ENCODE assay signal across 21 mouse cellular contexts in the genomic region with DNA sequence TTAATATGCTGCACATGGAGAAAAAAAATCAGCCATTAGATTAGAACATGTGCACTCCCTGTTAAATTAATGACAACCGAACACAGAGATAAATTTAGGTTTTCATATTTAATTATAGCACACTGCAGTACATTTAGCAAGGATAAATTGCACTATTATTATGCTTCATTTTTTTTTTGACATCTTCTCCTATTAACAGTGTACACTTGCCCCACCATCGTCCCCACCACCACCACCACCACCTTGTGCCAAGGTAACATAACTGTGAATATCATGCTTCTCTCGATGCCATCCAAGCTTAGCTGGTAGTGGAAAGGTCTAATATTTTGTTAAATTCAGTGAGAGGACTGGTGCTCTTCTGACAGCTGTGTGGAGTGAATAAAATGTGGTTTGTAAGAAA.
DNase-seq lines count a peak whose midpoint lies in the region; ATAC-seq and TF ChIP-seq lines count a peak whose summit lies in the region.
"Had no signal": no experiment of that assay in that cellular context is flagged by ENCODE, and none has a peak within 500 bp of the region (broad histone marks: within the 10 kb centered on the region; RNA-seq: fewer than 3 reads in every experiment).

No protein-coding gene starts in this region.

- H3K4me1 ChIP-seq in midbrain, embryonic 12.5 days, result peaks cover 10% of the 10 kb centered on the region
- no peaks in the 10 kb centered on the region for H3K4me1 ChIP-seq in midbrain, postnatal 0 days (ENCODE audit: insufficient read depth, low read length)
- H3K4me1 ChIP-seq in forebrain, embryonic 12.5 days, result peaks cover 19% of the 10 kb centered on the region
- peaks cover 12% of the 10 kb centered on the region for H3K4me1 ChIP-seq in forebrain, embryonic 16.5 days (replicated peaks; ENCODE audit: control insufficient read depth, insufficient read depth, low read length)
- peaks cover 5% of the 10 kb centered on the region for H3K4me1 ChIP-seq in midbrain, embryonic 15.5 days
- H3K4me1 ChIP-seq: embryonic facial prominence, embryonic 13.5 days; heart, embryonic 10.5 days; intestine, embryonic 15.5 days; limb, embryonic 13.5 days; liver, embryonic 12.5 days; stomach, embryonic 15.5 days had no signal

- H3K4me3 ChIP-seq in midbrain, embryonic 12.5 days, result no peak overlapping the region
- H3K4me3 ChIP-seq in midbrain, postnatal 0 days (ENCODE audit: low read depth, low read length), result no peak overlapping the region
- no peak overlapping the region for H3K4me3 ChIP-seq in forebrain, embryonic 12.5 days (replicated peaks)
- no peak overlapping the region for H3K4me3 ChIP-seq in forebrain, embryonic 16.5 days (replicated peaks; ENCODE audit: low read length)
- H3K4me3 ChIP-seq in midbrain, embryonic 15.5 days, result no peak overlapping the region
- H3K4me3 ChIP-seq: embryonic facial prominence, embryonic 13.5 days; erythroblast, embryonic 14.5 days; heart, embryonic 10.5 days; intestine, embryonic 15.5 days; limb, embryonic 13.5 days; liver, embryonic 12.5 days; stomach, embryonic 15.5 days had no signal

- H3K9ac ChIP-seq in midbrain, embryonic 12.5 days (replicated peaks), result no peak overlapping the region
- H3K9ac ChIP-seq in midbrain, postnatal 0 days (replicated peaks; ENCODE audit: low read length, poor library complexity, severe bottlenecking), result no peak overlapping the region
- H3K9ac ChIP-seq in forebrain, embryonic 12.5 days, result no peak overlapping the region
- H3K9ac ChIP-seq in forebrain, embryonic 16.5 days (replicated peaks; ENCODE audit: low read depth, low read length), result no peak overlapping the region
- no peak overlapping the region for H3K9ac ChIP-seq in midbrain, embryonic 15.5 days
- H3K9ac ChIP-seq: embryonic facial prominence, embryonic 13.5 days; intestine, embryonic 15.5 days; limb, embryonic 13.5 days; liver, embryonic 12.5 days; stomach, embryonic 15.5 days had no signal

- 68% methylated on average over 3 of the region's 3 CpGs for WGBS in midbrain, embryonic 12.5 days
- WGBS in midbrain, postnatal 0 days, result 40% methylated on average over 3 of the region's 3 CpGs
- 29% methylated on average over 3 of the region's 3 CpGs for WGBS in forebrain, embryonic 12.5 days
- 10% methylated on average over 3 of the region's 3 CpGs for WGBS in forebrain, embryonic 16.5 days
- 36% methylated on average over 3 of the region's 3 CpGs for WGBS in midbrain, embryonic 15.5 days

- DNase-seq in midbrain, postnatal 0 days (ENCODE audit: low spot score), result no peak
- no peak for DNase-seq in testis, postnatal 14 days (ENCODE audit: low spot score)
- no peak for DNase-seq in testis, postnatal 10 days (ENCODE audit: low spot score)
- DNase-seq: adrenal gland, postnatal 14 days; cerebellum, postnatal 25 days; heart, postnatal 4 days; kidney, adult 8-10 months; kidney, postnatal 10 days; lung, adult 18-20 months; thymus, adult 2 months had no signal

- H3K27ac ChIP-seq in midbrain, embryonic 12.5 days (replicated peaks), result peak overlapping the region; percentile 39
- H3K27ac ChIP-seq in midbrain, postnatal 0 days (ENCODE audit: low read depth, low read length), result no peak overlapping the region; the same call in 1 of the 2 replicates
- peak overlapping the region; percentile 77 for H3K27ac ChIP-seq in forebrain, embryonic 12.5 days
- H3K27ac ChIP-seq in forebrain, embryonic 16.5 days (ENCODE audit: low read length), result peak overlapping the region; percentile 73
- 0 out of 2 replicates have a peak overlapping the region, but pooled peaks have one; percentile 42 for H3K27ac ChIP-seq in midbrain, embryonic 15.5 days
- H3K27ac ChIP-seq: embryonic facial prominence, embryonic 13.5 days; heart, embryonic 10.5 days; intestine, embryonic 15.5 days; limb, embryonic 13.5 days; liver, embryonic 12.5 days; stomach, embryonic 15.5 days had no signal

- no peaks in the 10 kb centered on the region for H3K36me3 ChIP-seq in midbrain, embryonic 12.5 days
- H3K36me3 ChIP-seq in midbrain, postnatal 0 days (ENCODE audit: insufficient read depth, low read length), result no peaks in the 10 kb centered on the region
- no peaks in the 10 kb centered on the region for H3K36me3 ChIP-seq in forebrain, embryonic 12.5 days (replicated peaks)
- H3K36me3 ChIP-seq in forebrain, embryonic 16.5 days (ENCODE audit: control insufficient read depth, insufficient read depth), result no peaks in the 10 kb centered on the region
- H3K36me3 ChIP-seq in midbrain, embryonic 15.5 days (replicated peaks), result no peaks in the 10 kb centered on the region
- H3K36me3 ChIP-seq: embryonic facial prominence, embryonic 13.5 days; heart, embryonic 10.5 days; intestine, embryonic 15.5 days; limb, embryonic 13.5 days; liver, embryonic 12.5 days; stomach, embryonic 15.5 days had no signal

- H3K9me3 ChIP-seq in midbrain, embryonic 12.5 days, result no peaks in the 10 kb centered on the region
- no peaks in the 10 kb centered on the region for H3K9me3 ChIP-seq in midbrain, postnatal 0 days (ENCODE audit: low read length)
- H3K9me3 ChIP-seq in forebrain, embryonic 12.5 days, result no peaks in the 10 kb centered on the region
- H3K9me3 ChIP-seq in forebrain, embryonic 16.5 days (ENCODE audit: control insufficient read depth, low read length), result no peaks in the 10 kb centered on the region
- no peaks in the 10 kb centered on the region for H3K9me3 ChIP-seq in midbrain, embryonic 15.5 days
- H3K9me3 ChIP-seq: embryonic facial prominence, embryonic 13.5 days; heart, embryonic 10.5 days; intestine, embryonic 15.5 days; limb, embryonic 13.5 days; liver, embryonic 12.5 days; stomach, embryonic 15.5 days had no signal

- no peaks in the 10 kb centered on the region; the same call in 1 of the 2 replicates for H3K27me3 ChIP-seq in midbrain, embryonic 12.5 days
- H3K27me3 ChIP-seq in midbrain, postnatal 0 days (ENCODE audit: insufficient read depth, low read length), result no peaks in the 10 kb centered on the region
- no peaks in the 10 kb centered on the region for H3K27me3 ChIP-seq in forebrain, embryonic 12.5 days
- H3K27me3 ChIP-seq in forebrain, embryonic 16.5 days (replicated peaks; ENCODE audit: control insufficient read depth, insufficient read depth, low read length), result no peaks in the 10 kb centered on the region
- H3K27me3 ChIP-seq in midbrain, embryonic 15.5 days (replicated peaks), result no peaks in the 10 kb centered on the region
- H3K27me3 ChIP-seq: embryonic facial prominence, embryonic 13.5 days; intestine, embryonic 15.5 days; limb, embryonic 13.5 days; liver, embryonic 12.5 days; stomach, embryonic 15.5 days had no signal

- H3K4me2 ChIP-seq in midbrain, embryonic 12.5 days (replicated peaks), result no peak overlapping the region
- H3K4me2 ChIP-seq in midbrain, postnatal 0 days (ENCODE audit: low read depth, low read length, poor library complexity, severe bottlenecking), result no peak overlapping the region
- H3K4me2 ChIP-seq in forebrain, embryonic 12.5 days, result no peak overlapping the region
- no peak overlapping the region for H3K4me2 ChIP-seq in forebrain, embryonic 16.5 days (ENCODE audit: low read length)
- H3K4me2 ChIP-seq in midbrain, embryonic 15.5 days, result no peak overlapping the region
- H3K4me2 ChIP-seq: embryonic facial prominence, embryonic 13.5 days; intestine, embryonic 15.5 days; limb, embryonic 13.5 days; liver, embryonic 12.5 days; stomach, embryonic 15.5 days had no signal

- no peak for TF ChIP-seq CTCF in midbrain, postnatal 0 days (IDR thresholded peaks at IDR 0.05)

- ATAC-seq in midbrain, embryonic 12.5 days (ENCODE audit: low FRiP score, low read depth), result peak; percentile 45
- ATAC-seq in midbrain, postnatal 0 days (ENCODE audit: low FRiP score), result no peak
- ATAC-seq in forebrain, embryonic 12.5 days (ENCODE audit: low FRiP score), result peak; percentile 42; the same call in 1 of the 2 replicates
- ATAC-seq in forebrain, embryonic 16.5 days, result peak; percentile 51
- ATAC-seq in midbrain, embryonic 15.5 days (replicated peaks), result peak; percentile 70; the same call in 1 of the 2 replicates
- ATAC-seq: intestine, embryonic 15.5 days; liver, embryonic 12.5 days had no signal
